Mouse (Mus musculus) MEL (cell line): ENCODE data around the gene Tmem150c. TPM values are rescaled to one million over a fixed set of nuclear protein-coding genes. Genes with fewer than 3 reads are reported as not detected.

Experiments
- DNase-seq: peaks from one replicate; pipeline ENCODE4 v3.0.0; 2011; ENCODE audit warnings: low read depth, low spot score
- H3K27ac ChIP-seq: 2 replicates; pipeline ENCODE4 v1.5.1; 2012; ENCODE audit warnings: low read depth, mild to moderate bottlenecking, control low read depth, low read length, moderate library complexity; ENCODE audit not compliant: control insufficient read depth
- H3K27me3 ChIP-seq, 2 experiments: fragments of 150-350 bp in 1 of 2; sonication (generic) in 1 of 2; 2 replicates each; pipeline ENCODE4 v1.6.1; 2012; ENCODE audit warnings: low read length in 2 of 2, mild to moderate bottlenecking in 2 of 2, improper control_type of control experiment in 1 of 2, moderate library complexity in 1 of 2; ENCODE audit not compliant: insufficient read depth in 2 of 2, control insufficient read depth in 1 of 2
- H3K36me3 ChIP-seq, 2 experiments: 2 replicates each; pipeline ENCODE4 v1.6.1; 2012 to 2014; ENCODE audit warnings: low read length in 2 of 2, improper control_type of control experiment in 1 of 2, inconsistent platforms in 1 of 2, mild to moderate bottlenecking in 1 of 2; ENCODE audit not compliant: insufficient read depth in 2 of 2, control insufficient read depth in 1 of 2
- H3K4me1 ChIP-seq, 2 experiments: fragments of 150-350 bp in 1 of 2; sonication (generic) in 1 of 2; 2 replicates each; pipeline ENCODE4 v1.6.1; 2012; ENCODE audit warnings: low read length in 2 of 2, improper control_type of control experiment in 1 of 2, mild to moderate bottlenecking in 1 of 2; ENCODE audit not compliant: insufficient read depth in 2 of 2, control insufficient read depth in 1 of 2
- H3K4me3 ChIP-seq, 2 experiments: fragments of 150-350 bp in 1 of 2; sonication (generic) in 1 of 2; 2 replicates each; pipeline ENCODE4 v1.5.1; 2012; ENCODE audit warnings: low read depth in 2 of 2, low read length in 2 of 2, mild to moderate bottlenecking in 2 of 2, moderate library complexity in 2 of 2, control low read depth in 1 of 2, improper control_type of control experiment in 1 of 2; ENCODE audit not compliant: control insufficient read depth in 1 of 2, insufficient read depth in 1 of 2
- H3K79me2 ChIP-seq: 2 replicates; pipeline ENCODE4 v1.6.1; 2012; ENCODE audit warnings: mild to moderate bottlenecking, low read length, moderate library complexity; ENCODE audit not compliant: control insufficient read depth, poor library complexity, insufficient read depth
- H3K9ac ChIP-seq: 2 replicates; pipeline ENCODE4 v1.6.1; 2012; ENCODE audit warnings: low read depth, mild to moderate bottlenecking, control low read depth, low read length, moderate library complexity; ENCODE audit not compliant: control insufficient read depth, poor library complexity, severe bottlenecking
- H3K9me3 ChIP-seq: fragments of 150-350 bp; sonication (generic); replicated peaks from 2 replicates; pipeline ENCODE4 v1.6.1; 2012; ENCODE audit warnings: mild to moderate bottlenecking, low read length, improper control_type of control experiment, moderate library complexity; ENCODE audit not compliant: insufficient read depth
- BHLHE40 ChIP-seq: IDR thresholded peaks from 2 replicates; pipeline ENCODE4 v1.6.1; 2012; ENCODE audit warnings: low read depth, mild to moderate bottlenecking, inconsistent platforms, low read length, improper control_type of control experiment, borderline replicate concordance
- CHD1 ChIP-seq: IDR thresholded peaks from 2 replicates; pipeline ENCODE4 v1.6.1; 2012; ENCODE audit warnings: low read depth, mild to moderate bottlenecking, inconsistent platforms, low read length, improper control_type of control experiment
- E2F4 ChIP-seq: IDR thresholded peaks from 2 replicates; pipeline ENCODE4 v1.6.1; 2011; ENCODE audit warnings: low read depth, low read length, improper control_type of control experiment, borderline replicate concordance
- ELF1 ChIP-seq: IDR thresholded peaks from 2 replicates; pipeline ENCODE4 v1.6.1; 2014; ENCODE audit warnings: low read depth, mild to moderate bottlenecking, inconsistent platforms, low read length, improper control_type of control experiment, moderate library complexity
- HCFC1 ChIP-seq: IDR thresholded peaks from 2 replicates; pipeline ENCODE4 v1.6.1; 2012; ENCODE audit warnings: low read depth, mild to moderate bottlenecking, inconsistent platforms, low read length, improper control_type of control experiment, moderate library complexity
- JUND ChIP-seq: IDR thresholded peaks from 2 replicates; pipeline ENCODE4 v1.6.1; 2011; ENCODE audit warnings: low read depth, mild to moderate bottlenecking, improper control_type of control experiment, low read length
- MAFK ChIP-seq: IDR thresholded peaks from 2 replicates; pipeline ENCODE4 v1.6.1; 2011; ENCODE audit warnings: low read depth, mild to moderate bottlenecking, low read length, improper control_type of control experiment, borderline replicate concordance
- MAX ChIP-seq: IDR thresholded peaks from 2 replicates; pipeline ENCODE4 v1.6.1; 2011; ENCODE audit warnings: low read length, improper control_type of control experiment
- MEF2A ChIP-seq: IDR thresholded peaks from 2 replicates; pipeline ENCODE4 v1.6.1; 2014; ENCODE audit warnings: low read depth, mild to moderate bottlenecking, inconsistent platforms, low read length, improper control_type of control experiment; ENCODE audit not compliant: poor library complexity, insufficient replicate concordance, severe bottlenecking; ENCODE audit errors: extremely low read depth
- POLR2AphosphoS5 ChIP-seq: IDR thresholded peaks from 2 replicates; pipeline ENCODE4 v1.6.1; 2012; ENCODE audit warnings: low read depth, borderline replicate concordance, mild to moderate bottlenecking, inconsistent platforms, low read length, moderate library complexity, mixed read lengths
- RCOR1 ChIP-seq: IDR thresholded peaks from 2 replicates; pipeline ENCODE4 v1.6.1; 2012; ENCODE audit warnings: low read depth, mild to moderate bottlenecking, inconsistent platforms, low read length, improper control_type of control experiment
- SIN3A ChIP-seq: IDR thresholded peaks from 2 replicates; pipeline ENCODE4 v1.6.1; 2012; ENCODE audit warnings: low read length, improper control_type of control experiment, inconsistent platforms
- TBP ChIP-seq: IDR thresholded peaks from 2 replicates; pipeline ENCODE4 v1.8.0; 2011; ENCODE audit warnings: low read depth, low read length, improper control_type of control experiment
- USF1 ChIP-seq: IDR thresholded peaks from 2 replicates; pipeline ENCODE4 v1.6.1; 2014; ENCODE audit warnings: low read depth, mild to moderate bottlenecking, inconsistent platforms, low read length, improper control_type of control experiment, moderate library complexity
- ZC3H11A ChIP-seq: IDR thresholded peaks from 2 replicates; pipeline ENCODE4 v1.6.1; 2012; ENCODE audit warnings: low read depth, mild to moderate bottlenecking, inconsistent platforms, low read length, improper control_type of control experiment
- polyA plus RNA-seq, 2 experiments: library from polyadenylated mRNA; stranded (reverse) in 1 of 2; unstranded in 1 of 2; fragments of >175 nt in 1 of 2; fragments of >200 nt in 1 of 2; gene quantifications; 2 replicates each; pipeline versions ENCODE4 v1.2.1 to v1.2.4; 2012; ENCODE audit warnings: low replicate concordance in 2 of 2, low read depth in 1 of 2; ENCODE audit not compliant: insufficient read length in 2 of 2, insufficient read depth in 1 of 2, missing spikeins in 1 of 2
- total RNA-seq: library from RNA; depleted of rRNA; stranded (reverse); fragments of 300-350 nt; gene quantifications from 2 replicates; pipeline ENCODE4 v1.2.3, GENCODE M21; 2012

The Tmem150c gene
- total and polyA plus RNA-seq, 3 experiments, result 0.04 to 0.06 TPM; not detected in 1

DNA sequence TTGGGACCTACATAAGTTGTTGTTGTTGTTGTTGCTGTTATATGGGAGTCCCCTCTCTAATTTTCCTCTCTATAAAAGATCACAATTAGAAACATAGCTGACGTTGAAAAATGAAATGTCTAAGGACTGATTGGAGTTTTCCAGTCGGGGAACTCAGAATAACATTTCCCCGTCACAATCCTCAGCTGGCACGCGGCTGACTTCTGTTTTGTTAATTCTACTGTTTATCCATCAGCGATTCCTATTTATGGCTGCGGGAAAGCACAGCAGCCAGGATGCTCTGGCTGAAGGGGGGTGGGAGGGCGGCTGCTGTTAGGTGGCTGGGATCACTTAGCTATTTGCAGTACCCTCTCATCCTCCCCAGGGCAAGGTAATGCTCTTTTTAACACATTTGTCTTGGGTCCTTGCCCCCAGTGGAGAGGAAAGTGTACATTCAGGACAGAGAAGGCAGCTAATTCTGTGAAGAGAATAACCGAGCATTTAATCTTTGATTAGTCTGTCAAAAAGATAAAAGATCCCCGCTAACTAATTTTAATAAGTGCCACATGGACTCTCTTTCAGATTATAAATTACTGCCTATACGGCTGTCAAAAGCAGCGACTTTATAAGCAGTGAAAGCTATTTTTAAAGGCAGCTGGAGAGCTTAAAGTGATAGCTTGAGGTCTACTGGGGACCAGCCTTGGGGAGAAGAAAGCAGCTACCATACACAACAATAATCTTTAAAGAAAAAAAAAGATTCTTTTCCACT lies 68.9 kb downstream of the Tmem150c start:
- Histone ChIP-seq H3K27me3 (no peaks in the 10 kb centered on the region; a peak in 2 of 4 replicates), H3K27ac (no peak overlapping the region), H3K79me2 (no peaks in the 10 kb centered on the region), H3K36me3 (no peaks in the 10 kb centered on the region), H3K4me3 (no peak overlapping the region), H3K4me1 (no peaks in the 10 kb centered on the region), H3K9me3 (no peaks in the 10 kb centered on the region), H3K9ac (no peak overlapping the region)
- no peak for TF ChIP-seq USF1
- no peak for TF ChIP-seq POLR2AphosphoS5
- TF ChIP-seq MAFK, result no peak
- TF ChIP-seq JUND, result no peak
- DNase-seq, result no peak

- Histone ChIP-seq H3K4me1 (peaks cover 0 to 3% of the 10 kb centered on the region in 2 experiments; a peak in 2 of 4 replicates), H3K9ac (no peak overlapping the region), H3K79me2 (no peaks in the 10 kb centered on the region), H3K9me3 (no peaks in the 10 kb centered on the region), H3K4me3 (no peak overlapping the region), H3K27ac (no peak overlapping the region), H3K36me3 (0 out of 4 replicates have a peak, but pooled peaks cover 0 to 2% of the 10 kb centered on the region in 2 experiments), H3K27me3 (no peaks in the 10 kb centered on the region; a peak in 1 of 4 replicates)
- no peak for TF ChIP-seq MAX
- no peak for TF ChIP-seq RCOR1
- TF ChIP-seq ELF1, result no peak
- no peak for TF ChIP-seq BHLHE40
- no peak for TF ChIP-seq SIN3A
- no peak for TF ChIP-seq ZC3H11A
- TF ChIP-seq CHD1, result no peak
- TF ChIP-seq TBP, result no peak
- TF ChIP-seq MEF2A, result no peak
- TF ChIP-seq E2F4, result no peak
- no peak for TF ChIP-seq HCFC1
- DNase-seq, result peak; percentile 49
These were observed 74.5 kb downstream of the Tmem150c start for GRCm38 (mm10) chr5:100085097-100085496.
